Mouse (Mus musculus) erythroid progenitor cell, adult 5-6 weeks (primary cell): ENCODE measurements at regions not wholly inside any gene's neighbourhood (a gene's known extent, or its start where the extent isn't known, plus 50 kb on each side); places are given as distances from the start of the nearest gene placed in this dataset.
"Not testable (repeated sequence)": the region's sequence is repeated elsewhere in the genome, so short reads cannot be mapped to it uniquely, and the experiment has no call there.

Source experiments
- ATAC-seq: replicated peaks from 2 replicates; pipeline ENCODE4 v1.8.0; 2016; ENCODE audit warnings: moderate number of reproducible peaks, mild to moderate bottlenecking, moderate TSS enrichment, inconsistent platforms; ENCODE audit not compliant: poor library complexity, low FRiP score, severe bottlenecking

DNA sequence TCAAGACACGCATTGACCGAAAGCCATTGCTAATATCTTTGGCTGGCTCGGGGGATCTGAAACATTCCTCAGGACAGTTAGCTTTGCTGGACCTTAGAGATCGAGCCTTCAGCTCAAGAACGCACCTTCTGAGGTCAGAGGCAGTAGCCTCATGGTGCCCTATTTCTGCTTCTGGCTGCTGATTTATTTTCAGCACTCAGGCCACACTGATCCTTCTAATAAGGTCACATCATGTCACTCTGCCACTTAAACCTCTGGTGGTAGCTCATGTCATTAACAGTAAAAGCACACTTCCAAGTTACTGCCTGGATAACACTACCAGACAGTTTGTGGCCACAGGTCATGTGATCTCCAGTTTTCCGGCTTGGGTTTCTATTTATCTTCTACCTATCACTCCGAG, 325.9 kb upstream of the Tmpo start:
- no peak for ATAC-seq

DNA sequence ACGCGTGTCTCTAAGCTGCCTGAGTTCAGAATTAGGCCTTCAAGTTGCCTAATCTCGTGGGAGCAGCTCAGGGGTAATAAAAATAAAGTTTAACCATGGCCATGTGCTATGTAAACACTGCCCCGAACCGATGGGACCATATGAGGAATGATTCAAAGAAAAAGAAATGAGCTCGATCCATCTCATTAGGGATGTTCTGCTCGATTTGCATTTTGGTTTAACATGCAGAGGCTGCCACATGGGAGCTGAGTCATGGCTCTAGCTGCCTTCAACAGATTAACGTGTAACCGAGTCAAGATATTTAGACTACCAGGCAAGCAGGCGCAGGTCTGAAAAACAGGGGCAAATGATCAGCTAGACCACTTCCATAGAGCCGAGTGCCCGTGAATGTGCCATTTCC, 323.8 kb upstream of the Tmpo start:
- no peak for ATAC-seq

DNA sequence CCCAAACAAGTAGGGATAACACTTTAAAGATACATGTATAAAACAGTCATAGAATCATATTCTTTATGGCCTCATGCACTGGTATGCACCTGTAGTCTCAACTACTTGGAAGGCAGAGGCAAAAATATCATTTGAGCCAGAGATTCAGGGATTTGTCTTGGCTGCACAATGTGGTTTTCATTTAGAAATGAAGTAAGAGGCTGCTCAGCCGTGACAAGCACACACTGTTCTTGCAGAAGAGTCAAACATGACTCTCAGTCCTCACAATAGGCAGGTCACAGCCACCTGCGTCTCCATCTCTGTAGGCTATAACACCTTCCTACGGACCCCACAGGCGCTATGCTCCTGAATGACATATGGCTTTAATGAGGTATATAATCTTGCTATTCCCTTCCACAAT, 317.4 kb upstream of the Tmpo start:
- ATAC-seq = no peak

DNA sequence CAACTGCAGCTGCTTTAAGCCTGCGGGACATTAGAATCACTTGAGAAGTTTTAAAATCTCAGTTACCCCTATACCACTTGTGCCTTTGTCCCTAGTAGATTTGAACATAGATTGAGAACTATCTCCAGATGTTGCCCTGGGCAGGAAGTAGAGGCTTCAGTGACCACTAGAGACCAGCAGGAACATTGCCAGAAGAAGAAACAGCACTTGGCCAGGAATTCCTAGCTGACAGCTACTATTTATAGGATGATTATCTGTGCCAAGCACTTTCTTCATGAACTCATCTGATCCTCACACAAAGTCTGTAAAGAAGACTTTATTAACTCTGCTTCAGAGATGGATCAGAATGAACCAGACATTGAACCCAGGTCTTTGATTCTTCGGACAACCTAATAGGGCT, 283.6 kb upstream of the Tmpo start:
- ATAC-seq = no peak

DNA sequence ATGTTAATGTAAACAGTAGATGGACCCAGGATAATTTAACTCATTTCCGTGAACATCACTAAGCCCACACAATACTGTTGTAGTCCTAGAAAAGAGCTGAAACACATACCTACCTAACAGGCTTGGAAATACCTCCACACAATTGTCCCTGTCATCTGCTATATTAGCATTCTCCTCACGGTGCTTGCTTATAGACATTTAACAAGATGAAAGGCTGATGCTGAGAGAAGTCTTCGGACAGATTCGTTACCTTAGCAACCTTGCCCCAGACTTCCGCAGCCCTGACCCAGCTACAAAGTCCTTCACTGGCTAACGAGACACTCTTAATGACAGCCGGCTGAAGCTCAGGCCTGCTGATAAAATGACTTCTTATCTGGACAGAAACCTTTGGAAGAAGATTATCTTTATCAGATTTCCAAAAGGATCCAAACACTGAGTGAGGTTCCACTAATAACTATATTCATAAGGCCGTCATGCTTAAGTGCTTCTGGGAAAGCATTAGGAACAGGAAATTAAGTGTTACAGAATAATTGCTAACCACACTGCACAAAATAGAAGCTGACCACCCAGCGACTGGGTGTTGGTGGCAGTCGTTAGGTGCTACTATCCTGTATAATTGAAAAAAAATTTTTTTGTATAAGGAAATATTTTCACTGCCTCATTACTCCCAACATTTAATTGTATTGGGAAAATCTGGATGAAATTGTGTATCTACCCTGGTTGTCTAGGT, 267.0 kb upstream of the Tmpo start:
- no peak for ATAC-seq

DNA sequence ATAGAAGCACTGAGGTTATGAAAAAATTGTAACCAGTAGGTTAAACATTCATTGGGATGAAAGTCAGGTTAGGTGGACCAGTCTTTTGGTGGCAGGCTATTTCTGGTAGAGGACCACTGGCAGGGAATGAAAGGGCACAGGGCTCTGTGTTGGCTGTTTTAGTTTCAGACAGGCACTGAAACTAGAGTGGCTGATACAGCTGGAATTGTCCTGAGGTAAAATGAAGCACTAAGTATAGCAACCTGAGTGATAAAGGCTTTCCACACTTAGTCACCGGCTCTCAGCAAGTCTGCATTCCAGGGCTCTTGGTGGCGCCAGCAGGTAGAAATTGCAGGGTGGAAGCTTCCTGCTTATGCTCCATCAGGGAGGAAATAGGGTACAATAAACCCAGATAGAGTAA, 262.2 kb upstream of the Tmpo start:
- no peak for ATAC-seq

DNA sequence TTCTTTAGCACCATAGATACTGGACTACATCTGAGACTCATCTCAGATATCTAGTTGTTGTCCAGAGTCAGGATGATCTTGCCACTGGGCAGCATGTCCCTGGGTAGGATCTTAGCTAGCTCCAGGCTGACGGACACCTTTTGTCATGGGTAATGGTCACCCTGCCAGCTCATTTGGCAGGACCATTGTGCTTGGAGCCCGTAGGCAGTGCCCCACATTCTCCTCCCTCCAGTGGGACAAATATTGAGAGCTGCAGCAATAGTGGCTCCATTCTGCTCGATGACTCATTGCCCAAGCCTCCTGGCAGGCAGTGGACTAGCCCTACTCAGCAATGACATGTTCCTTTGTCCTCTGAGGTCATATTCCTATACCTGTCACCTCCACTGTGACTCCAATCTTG, 258.9 kb upstream of the Tmpo start:
- no peak for ATAC-seq

DNA sequence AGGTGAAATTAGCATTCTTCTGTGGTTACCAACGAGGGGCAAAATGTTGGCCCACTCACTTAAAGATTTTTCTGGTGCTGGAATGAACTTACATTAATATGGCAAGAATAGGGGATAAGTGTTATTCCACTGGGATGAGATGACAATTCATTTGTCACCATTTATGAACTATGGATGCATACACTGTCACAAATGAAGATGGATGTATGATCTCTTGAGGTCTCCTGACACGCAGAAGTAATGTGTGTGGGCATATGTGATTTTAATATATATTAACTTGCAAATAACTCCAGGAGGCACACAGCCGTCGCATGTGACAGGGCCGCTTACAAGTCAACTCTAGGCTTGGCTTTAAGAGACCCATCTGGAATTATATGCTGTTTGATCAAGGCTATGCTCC, 256.8 kb upstream of the Tmpo start:
- no peak for ATAC-seq

DNA sequence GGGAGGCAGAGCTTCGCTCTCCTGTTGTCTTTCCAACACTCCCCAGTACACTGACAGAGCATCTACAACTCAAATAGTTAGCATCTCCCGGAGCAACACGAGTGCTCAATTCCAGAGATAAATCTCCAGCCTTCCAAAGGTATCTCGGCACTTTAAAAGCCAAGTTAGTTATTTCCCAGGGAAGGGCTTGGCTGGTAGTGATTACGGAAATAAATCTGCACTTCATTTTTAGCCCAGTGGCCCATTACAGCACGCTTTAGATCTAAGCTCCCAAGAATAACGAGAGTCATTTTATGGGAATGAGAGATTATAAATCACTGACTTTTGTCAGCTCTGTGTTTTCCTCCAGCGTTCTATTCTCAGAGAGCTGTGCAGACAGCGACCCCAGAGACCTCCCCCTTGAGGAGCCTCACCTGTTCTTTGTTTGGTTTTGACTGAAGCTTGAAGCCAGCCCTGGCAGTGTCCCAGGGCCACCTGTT, 255.0 kb upstream of the Tmpo start:
- ATAC-seq = no peak

DNA sequence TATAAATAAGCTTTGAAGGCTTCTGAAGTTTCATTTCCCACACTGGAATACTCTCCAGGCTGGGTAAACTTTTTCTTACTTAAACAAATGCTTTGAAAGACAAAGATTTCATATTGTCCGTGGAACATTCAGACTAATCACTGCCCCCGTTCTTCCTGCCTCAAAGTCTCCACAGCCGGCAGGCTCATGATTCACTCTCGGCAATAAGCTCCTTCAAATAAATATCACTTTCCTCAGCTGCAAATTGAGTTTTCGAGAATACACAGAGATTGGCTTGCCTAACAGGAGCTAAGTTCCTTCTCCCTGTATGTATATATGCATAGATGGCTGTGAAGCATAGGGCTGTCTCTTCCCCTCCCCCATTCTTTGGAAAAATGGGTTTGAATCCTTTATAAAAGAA, 249.2 kb upstream of the Tmpo start:
- ATAC-seq = no peak

DNA sequence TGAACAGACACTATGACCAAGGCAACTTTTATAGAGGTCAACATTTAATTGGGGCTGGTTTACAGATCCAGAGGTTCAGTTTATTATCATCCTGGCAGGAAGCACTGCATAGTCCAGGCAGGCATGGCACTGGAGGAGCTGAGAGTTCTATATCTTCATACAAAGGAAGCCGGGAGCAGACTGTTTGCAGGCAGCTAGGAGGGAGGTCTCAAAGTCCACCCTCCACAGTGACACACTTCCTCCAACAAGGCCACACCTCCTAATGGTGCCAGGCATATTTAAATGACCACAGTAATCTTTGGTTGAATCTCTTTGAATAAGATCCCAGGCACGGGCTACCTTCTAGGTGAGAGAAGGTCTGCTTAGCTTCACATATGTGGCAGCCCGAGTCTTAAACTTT, 245.5 kb upstream of the Tmpo start:
- no peak for ATAC-seq

DNA sequence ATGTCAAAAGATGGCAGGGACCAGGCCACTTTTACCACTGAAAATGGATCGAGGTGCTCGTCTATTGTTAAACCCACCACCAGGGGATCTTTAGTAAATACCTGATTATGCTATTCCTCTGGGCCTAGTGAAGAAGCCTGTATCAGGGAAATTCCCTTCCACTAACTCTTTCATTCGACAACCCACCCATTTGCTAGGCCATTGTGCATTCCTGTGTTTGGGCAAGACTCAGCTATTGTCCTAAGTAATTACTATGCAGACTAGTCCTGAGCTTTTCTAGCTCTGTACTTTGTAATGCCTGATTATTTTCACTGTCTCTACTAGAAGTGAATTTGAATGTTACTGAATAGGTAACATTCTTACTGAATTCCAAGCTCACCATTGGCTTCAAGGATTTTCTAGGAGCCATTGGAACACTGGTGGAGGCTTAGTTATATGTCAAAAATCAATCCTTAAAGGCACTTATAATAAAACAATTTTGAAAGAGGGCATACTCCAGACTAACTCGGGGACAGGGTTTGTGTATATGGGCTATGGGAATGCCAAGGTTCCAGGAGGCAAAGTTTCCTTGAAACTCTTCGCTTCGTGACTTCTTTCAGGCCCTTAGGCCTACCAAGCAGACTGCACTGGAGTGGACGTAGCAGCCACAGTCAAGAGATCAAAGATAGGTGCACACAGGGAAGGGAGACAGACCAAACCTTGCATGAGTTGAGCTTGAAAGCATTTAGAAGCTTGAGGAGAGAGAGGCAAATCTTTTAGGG, 244.7 kb upstream of the Tmpo start:
- ATAC-seq = not testable (repeated sequence)

DNA sequence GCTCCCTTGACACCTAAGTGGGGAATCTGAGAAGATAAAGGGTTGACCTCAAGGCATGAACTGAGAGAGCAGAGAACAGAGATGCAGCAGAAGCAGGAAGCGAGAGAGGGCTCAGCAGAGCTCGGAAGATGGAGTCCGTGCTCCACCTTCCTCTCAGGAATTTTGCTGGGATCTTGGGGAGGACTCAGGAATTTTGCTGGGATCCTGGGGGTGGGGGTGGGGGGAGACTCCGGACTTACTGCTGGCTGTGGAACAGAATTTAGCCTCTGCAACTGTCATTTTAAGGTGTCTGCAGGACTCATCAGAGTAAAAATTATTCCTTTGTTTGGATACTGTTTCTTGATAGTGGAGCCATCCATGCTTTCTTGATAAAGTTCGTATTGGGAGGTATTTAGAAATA, 243.7 kb upstream of the Tmpo start:
- ATAC-seq = no peak

DNA sequence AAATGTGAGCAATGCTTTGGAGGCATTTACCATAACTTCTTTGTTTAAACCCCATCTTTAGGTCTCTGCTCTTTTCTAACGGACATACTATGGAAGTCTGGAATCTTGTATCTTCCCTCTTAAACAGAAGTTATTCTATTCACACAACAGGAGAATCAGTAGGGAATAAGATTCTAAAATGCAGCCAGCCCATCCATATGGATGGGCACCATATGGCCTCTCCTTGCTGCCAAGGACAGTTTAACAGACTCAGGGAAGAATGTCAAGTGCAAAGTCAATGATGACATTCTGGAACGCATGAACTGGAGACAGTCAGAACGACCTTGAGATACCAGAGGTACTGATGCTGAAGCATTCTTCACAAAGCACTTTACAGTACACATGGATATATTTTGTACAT, 206.1 kb upstream of the Tmpo start:
- no peak for ATAC-seq

DNA sequence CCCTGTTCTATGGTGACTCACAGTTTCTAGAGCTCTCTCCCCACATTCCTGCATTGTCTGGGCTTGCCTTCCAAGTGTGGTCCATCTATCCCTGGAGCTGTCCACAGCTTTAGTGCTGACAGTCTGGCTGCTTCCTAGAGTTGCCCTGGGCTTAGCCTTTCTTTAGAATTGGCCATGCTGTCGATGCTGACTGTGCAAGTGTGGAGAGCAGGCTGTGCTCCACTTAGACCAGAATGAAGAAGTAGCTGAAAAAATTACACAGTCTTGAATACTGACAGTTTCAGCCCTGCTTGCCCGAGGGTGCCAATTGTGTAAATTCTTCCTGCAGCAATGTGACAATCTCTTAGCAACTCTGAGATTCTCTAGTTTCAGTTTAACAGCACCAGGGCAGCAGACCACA, 203.3 kb upstream of the Tmpo start:
- no peak for ATAC-seq

DNA sequence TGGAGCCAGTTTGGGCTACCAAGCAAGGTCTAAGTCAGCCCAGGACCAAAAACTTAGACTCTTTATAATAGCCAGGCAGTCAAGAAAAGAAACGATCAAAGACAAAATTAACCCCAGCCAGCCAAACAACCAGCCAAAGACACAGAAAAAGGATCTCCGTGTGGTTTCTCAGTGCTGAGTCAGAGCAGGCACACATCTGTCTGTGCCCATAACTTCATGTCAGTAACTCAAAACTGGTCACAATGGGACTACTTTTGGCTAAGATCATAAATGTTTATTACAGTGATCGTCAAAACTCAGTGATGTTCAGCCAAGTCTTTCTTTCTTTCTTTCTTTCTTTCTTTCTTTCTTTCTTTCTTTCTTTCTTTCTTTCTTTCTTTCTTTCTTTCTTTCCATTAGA, 195.6 kb upstream of the Tmpo start:
- ATAC-seq = no peak

DNA sequence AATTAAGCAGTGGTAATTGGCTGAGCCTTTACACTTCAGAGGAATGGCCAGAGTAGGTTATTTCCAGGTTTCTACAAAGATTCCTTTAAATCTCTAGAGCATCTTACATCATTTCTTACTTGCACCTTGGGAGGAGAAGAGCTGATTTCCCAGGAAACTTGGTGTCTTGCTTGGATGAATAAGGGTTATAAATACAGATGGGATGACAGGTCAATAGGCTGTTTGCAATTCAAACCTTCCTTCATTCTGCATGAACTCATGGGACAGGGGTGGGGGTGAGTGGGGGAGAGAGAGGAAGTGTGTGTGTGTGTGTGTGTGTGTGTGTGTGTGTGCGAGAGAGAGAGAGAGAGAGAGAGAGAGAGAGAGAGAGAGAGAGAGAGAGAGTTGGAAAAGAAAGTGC, 186.4 kb upstream of the Tmpo start:
- ATAC-seq = no peak

DNA sequence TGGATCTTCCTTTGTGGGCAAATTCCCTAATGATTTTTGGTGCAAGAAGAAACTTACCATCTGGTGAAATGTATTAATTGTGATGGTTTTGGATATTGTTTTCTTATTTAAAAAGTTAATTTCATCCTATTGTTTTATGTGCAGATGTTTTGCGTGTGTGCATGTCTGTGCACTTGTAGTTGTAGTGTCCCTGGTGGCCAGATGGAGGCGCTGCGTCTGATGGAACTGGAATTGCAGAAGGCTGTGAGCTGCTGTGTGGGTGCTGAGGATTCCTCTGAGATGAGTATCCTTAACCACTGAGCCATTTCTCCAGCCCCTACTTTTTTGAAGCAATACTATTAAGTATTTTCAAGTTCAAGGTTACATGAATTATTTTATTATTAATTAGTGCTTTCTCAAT, 181.5 kb upstream of the Tmpo start:
- no peak for ATAC-seq

DNA sequence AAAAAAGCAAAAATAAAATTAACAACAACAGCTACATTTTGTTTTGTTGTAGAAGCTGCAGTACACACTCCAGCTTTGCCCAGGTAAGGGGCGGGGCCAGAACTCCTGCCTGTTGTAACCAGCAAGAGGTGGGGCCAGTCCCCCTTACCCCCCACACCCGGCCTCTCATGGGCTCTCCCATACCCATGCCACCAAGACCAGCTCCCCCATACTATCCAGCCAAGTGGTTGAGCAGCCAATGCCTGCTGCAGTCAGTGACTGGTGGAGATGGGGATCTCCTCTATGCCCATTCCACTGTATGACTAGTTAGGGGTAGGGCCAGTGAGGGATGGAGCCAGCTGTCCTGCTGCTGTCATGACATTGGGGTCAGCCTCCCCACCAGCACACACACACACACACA, 180.5 kb upstream of the Tmpo start:
- no peak for ATAC-seq

DNA sequence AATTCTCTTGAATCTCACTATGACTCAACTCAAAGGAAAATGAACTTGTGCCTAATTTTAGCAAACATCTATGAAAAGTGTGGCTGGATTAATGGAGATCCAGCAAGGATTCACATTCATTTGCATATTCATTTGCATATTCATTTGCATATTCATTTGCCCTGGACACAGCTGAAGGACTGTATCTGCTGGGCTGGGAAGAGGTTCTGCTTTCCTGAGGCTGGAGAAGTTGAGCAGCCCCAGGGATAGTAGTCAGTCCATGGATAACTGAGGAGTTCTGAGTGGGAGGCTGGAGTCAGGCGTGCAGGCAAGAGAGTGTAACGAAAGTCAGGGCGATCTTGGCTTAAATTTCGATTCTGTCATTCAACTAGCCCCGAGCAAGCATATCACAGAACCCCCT, 164.3 kb upstream of the Tmpo start:
- no peak for ATAC-seq

DNA sequence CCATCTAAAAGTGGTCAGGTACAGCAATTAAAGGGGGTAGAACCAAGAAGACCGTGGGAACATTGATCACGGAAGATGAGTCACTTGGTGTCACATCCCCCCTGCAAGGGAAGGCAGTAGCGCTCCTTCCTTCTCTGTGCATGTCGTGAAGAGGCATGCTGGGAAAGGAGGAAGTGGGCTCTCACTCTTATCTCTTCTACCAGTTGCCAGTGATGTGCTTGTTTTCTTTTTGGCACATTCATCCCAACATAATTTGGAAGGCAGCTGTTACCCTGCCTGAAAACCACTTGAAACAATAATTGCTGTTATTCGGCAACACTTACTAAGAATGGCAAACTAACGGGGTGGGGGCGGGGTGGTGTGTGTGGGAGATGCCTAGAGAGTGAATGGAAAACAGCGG, 161.0 kb upstream of the Tmpo start:
- ATAC-seq = no peak

DNA sequence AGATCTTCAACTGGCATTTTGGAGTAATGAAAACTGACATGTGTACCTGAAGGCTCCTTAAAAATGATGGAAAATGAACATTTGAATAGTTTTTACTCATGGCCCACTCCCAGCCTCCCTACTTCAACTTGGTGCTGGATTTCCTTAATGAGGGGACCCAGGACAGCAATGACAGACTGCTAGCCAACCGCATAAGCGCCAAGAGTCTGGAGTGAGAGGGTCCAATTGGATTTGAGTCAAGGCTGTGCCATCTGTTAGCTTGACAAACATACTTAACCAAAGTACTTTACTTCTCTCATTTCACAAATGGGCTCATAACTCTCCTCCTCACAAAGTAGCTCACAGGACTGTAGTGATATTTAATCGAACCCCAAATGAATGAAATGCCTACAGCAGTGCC, 158.2 kb upstream of the Tmpo start:
- ATAC-seq = no peak
